Mouse (Mus musculus) lung, adult 2 months (tissue): ENCODE results near the gene Cyp2d10.

Source experiments
- CTCF ChIP-seq: fragments of 200-500 bp; IDR thresholded peaks from 2 replicates; pipeline ENCODE4 v1.5.1; 2011; ENCODE audit warnings: mild to moderate bottlenecking, low read length, control low read depth; ENCODE audit not compliant: insufficient read depth
- POLR2A ChIP-seq: fragments of 200-500 bp; IDR thresholded peaks from 2 replicates; pipeline ENCODE4 v1.6.1; 2011; ENCODE audit warnings: low read depth, mild to moderate bottlenecking, control low read depth, low read length, borderline replicate concordance; ENCODE audit errors: extremely low read depth

DNA sequence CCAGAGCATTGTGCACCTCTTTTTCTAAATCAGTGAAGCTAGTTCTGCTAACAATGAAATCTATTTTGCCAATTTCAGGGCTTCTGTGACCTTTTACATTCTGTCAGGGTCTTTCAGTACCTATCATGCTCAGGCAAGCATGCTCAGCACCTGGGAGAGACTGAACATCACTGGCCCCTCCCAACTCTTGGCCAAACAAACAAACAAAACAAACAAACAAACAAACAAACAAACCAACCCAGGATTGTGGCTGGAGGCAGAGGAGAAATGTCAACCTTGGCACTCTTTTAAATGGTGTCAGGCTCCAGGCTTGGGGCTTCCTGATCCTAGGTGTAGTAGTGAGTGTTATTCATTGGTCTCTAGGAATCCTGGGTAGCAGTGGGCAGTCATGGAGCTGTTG lies 26.1 kb upstream of the Cyp2d10 start, which contains the start of gene Cyp2d9:
- TF ChIP-seq POLR2A (no peak), CTCF (no peak)
